Mouse (Mus musculus) heart, embryonic 10.5 days (tissue): ENCODE data around the gene Uqcc2. TPM values are rescaled to one million over a fixed set of nuclear protein-coding genes. Genes with fewer than 3 reads are reported as not detected.

Experiments
- DNase-seq: peaks from one replicate; pipeline ENCODE4 v3.0.0-alpha.2; 2017; ENCODE audit warnings: low spot score
- H3K27ac ChIP-seq: fragments of 300-500 bp; sonication (generic); 2 replicates; pipeline ENCODE4 v1.5.1; 2016; ENCODE audit warnings: mild to moderate bottlenecking
- H3K27me3 ChIP-seq: fragments of 300-500 bp; sonication (generic); 2 replicates; pipeline ENCODE4 v1.6.1; 2016; ENCODE audit warnings: mild to moderate bottlenecking; ENCODE audit not compliant: poor library complexity, insufficient read depth, severe bottlenecking
- H3K36me3 ChIP-seq: fragments of 300-500 bp; sonication (generic); 2 replicates; pipeline ENCODE4 v1.6.1; 2016; ENCODE audit warnings: mild to moderate bottlenecking, moderate library complexity
- H3K4me1 ChIP-seq: fragments of 300-500 bp; sonication (generic); 2 replicates; pipeline ENCODE4 v1.6.1; 2016; ENCODE audit warnings: mild to moderate bottlenecking
- H3K4me3 ChIP-seq: fragments of 300-500 bp; sonication (generic); 2 replicates; pipeline ENCODE4 v1.5.1; 2016; ENCODE audit warnings: mild to moderate bottlenecking, moderate library complexity
- H3K9me3 ChIP-seq: fragments of 300-500 bp; sonication (generic); 2 replicates; pipeline ENCODE4 v1.6.1; 2016; ENCODE audit warnings: mild to moderate bottlenecking, moderate library complexity
- WGBS: fragments of 180-500 bp; shearing (Covaris S2); methylation state at CpG from one replicate; pipeline ENCODE4 v1.1.7; 2016; 5-methylcytosine and 5-hydroxymethylcytosine counted together
- microRNA-seq: library from miRNA; unstranded; fragments of <30 nt; microRNA quantifications from one replicate; pipeline ENCODE4, GENCODE M21; 2017
- polyA plus RNA-seq: library from polyadenylated mRNA; unstranded; fragments of >200 nt; fragmentation: Nextera tagmentation; extraction: Ambion mirVana; gene quantifications from 2 replicates; pipeline ENCODE4 v1.2.1, GENCODE M21; 2016

Uqcc2 gene
- polyA plus RNA-seq, 1 experiment from 2014 or later, result 440 TPM

- H3K27me3 ChIP-seq, result no peaks in the 10 kb centered on the region
- H3K4me3 ChIP-seq, result no peak overlapping the region
- H3K9me3 ChIP-seq, result no peaks in the 10 kb centered on the region
- H3K4me1 ChIP-seq, result peaks cover 51% of the 10 kb centered on the region
- peak overlapping the region; percentile 56 for H3K27ac ChIP-seq
- WGBS, result 48% methylated on average over 9 of the region's 9 CpGs
- no peak for DNase-seq
- 0 out of 2 replicates have a peak, but pooled peaks cover 2% of the 10 kb centered on the region for H3K36me3 ChIP-seq
Observed at GRCm38 (mm10) chr17:27083601-27084000, 50.1 kb downstream of the Uqcc2 start.

- DNase-seq, result no peak
- peaks cover 47% of the 10 kb centered on the region for H3K4me1 ChIP-seq
- peaks cover 2% of the 10 kb centered on the region; the same call in 1 of the 2 replicates for H3K9me3 ChIP-seq
- H3K4me3 ChIP-seq, result no peak overlapping the region
- no peaks in the 10 kb centered on the region for H3K27me3 ChIP-seq
- H3K36me3 ChIP-seq, result 0 out of 2 replicates have a peak, but pooled peaks cover 2% of the 10 kb centered on the region
- H3K27ac ChIP-seq, result peak overlapping the region; percentile 56
- 39% methylated on average over 8 of the region's 8 CpGs for WGBS
Observed at GRCm38 (mm10) chr17:27082796-27083195, 50.9 kb downstream of the Uqcc2 start.

DNA sequence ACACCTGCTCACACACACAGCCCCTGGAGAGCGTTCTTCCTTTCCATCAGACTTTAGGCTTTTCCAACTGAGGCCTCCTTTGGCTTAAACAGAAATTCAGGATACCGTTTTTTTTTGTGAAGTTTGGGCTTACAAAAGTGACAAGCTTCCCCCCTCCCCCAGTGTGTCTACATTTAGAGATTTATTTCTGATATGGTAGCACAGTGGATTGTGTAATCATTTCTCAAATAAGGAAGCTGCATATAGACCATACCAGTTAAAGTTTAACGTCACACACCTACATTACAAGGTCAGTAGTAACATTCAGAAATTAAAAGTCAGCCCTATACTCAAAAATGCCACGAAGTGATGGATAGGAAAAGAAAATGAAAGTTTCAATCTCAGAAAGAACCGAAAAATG lies 51.8 kb downstream of the Uqcc2 start:
- DNase-seq, result no peak
- H3K36me3 ChIP-seq, result peaks cover 6% of the 10 kb centered on the region
- no peaks in the 10 kb centered on the region for H3K27me3 ChIP-seq
- 82% methylated on average over 5 of the region's 5 CpGs for WGBS
- no peak overlapping the region for H3K27ac ChIP-seq
- peaks cover 41% of the 10 kb centered on the region for H3K4me1 ChIP-seq
- no peak overlapping the region for H3K4me3 ChIP-seq
- H3K9me3 ChIP-seq, result peaks cover 5% of the 10 kb centered on the region; the same call in 1 of the 2 replicates

GRCm38 (mm10) chr17:27078499-27078898 lies 55.2 kb downstream of the Uqcc2 start:
- H3K27ac ChIP-seq, result no peak overlapping the region
- peaks cover 6% of the 10 kb centered on the region for H3K36me3 ChIP-seq
- peaks cover 52% of the 10 kb centered on the region for H3K4me1 ChIP-seq
- no peaks in the 10 kb centered on the region for H3K27me3 ChIP-seq
- no peak overlapping the region for H3K4me3 ChIP-seq
- peaks cover 5% of the 10 kb centered on the region; the same call in 1 of the 2 replicates for H3K9me3 ChIP-seq
- 61% methylated on average over 6 of the region's 6 CpGs for WGBS
- no peak for DNase-seq

- WGBS, result 81% methylated on average over 6 of the region's 6 CpGs
- Histone ChIP-seq H3K4me3 (no peak overlapping the region), H3K27ac (no peak overlapping the region), H3K4me1 (peaks cover 46% of the 10 kb centered on the region), H3K36me3 (peaks cover 6% of the 10 kb centered on the region), H3K9me3 (peaks cover 5% of the 10 kb centered on the region; the same call in 1 of the 2 replicates), H3K27me3 (no peaks in the 10 kb centered on the region)
- DNase-seq, result no peak
Observed at GRCm38 (mm10) chr17:27077920-27078319, 55.8 kb downstream of the Uqcc2 start.

DNA sequence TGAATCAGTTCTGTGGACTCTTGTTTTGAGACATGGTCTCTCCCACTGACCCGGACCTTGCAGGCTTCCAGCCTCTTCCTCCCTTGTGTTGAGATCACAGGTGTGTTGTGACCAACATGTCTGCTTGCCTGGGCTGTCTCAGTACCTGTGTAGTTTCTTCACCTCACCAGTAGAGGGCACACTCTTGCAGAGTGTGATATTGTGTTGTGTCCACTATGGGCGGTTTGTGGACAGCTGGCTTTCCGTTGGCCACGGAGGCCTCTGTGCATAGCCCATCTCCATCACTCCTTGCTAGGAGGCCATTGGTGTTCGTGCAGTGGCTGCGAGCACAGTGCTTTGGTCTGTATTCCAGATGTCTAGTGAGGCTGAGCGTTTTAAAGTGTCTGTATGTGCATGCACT lies 56.6 kb downstream of the Uqcc2 start:
- H3K9me3 ChIP-seq, result peaks cover 5% of the 10 kb centered on the region; the same call in 1 of the 2 replicates
- no peaks in the 10 kb centered on the region for H3K27me3 ChIP-seq
- WGBS, result 94% methylated on average over 7 of the region's 7 CpGs
- no peak overlapping the region for H3K4me3 ChIP-seq
- no peak for DNase-seq
- no peak overlapping the region for H3K27ac ChIP-seq
- peaks cover 6% of the 10 kb centered on the region for H3K36me3 ChIP-seq
- H3K4me1 ChIP-seq, result peaks cover 41% of the 10 kb centered on the region

DNA sequence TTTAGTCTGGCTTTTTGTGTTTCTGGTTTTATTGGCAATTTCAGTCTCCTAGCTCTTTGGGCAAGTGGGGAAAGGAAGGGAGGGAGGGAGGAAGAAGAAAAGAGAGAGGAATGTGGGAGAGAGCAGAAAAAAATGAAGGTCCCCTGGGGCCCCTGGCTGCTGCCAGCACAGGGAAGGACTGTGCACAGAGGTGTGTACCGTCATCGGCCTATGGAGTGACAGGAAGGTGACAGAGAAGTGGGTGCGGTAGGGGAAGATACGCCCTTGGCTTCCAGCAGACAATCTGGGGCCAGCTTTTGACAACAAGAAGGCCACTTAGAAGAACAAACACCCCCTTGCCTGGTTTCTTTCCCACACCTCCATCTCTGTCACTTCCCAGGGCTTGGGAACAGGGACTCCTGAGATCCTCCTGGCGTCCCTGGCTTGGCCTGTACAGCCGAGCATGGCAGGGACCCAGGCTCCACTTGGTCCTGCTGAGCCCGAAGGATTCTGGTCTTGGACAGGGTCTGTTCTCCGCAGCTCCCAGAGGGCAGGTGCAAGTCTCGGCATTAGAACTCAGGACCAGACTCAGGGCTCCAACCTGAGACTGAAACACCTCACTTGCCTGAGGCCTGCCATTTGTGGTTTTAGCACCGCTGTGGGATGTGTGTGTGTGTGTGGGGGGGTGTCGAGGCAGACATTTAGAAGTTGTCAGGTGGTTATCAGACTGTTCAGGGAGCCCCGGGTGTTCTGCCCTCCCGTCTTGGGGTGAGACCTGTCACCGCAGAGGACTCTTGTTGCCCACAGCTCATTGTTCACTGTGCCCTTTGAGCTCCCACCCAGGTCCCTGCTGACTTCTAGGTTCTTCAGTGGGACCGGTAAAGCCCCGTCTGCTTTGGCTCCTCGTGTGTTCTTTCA lies 58.6 kb downstream of the Uqcc2 start:
- peak overlapping the region; percentile 52 for H3K27ac ChIP-seq
- H3K4me1 ChIP-seq, result peaks cover 29% of the 10 kb centered on the region
- no peak for DNase-seq
- H3K4me3 ChIP-seq, result no peak overlapping the region
- WGBS, result 55% methylated on average over 17 of the region's 17 CpGs
- peaks cover 6% of the 10 kb centered on the region for H3K36me3 ChIP-seq
- no peaks in the 10 kb centered on the region for H3K27me3 ChIP-seq
- H3K9me3 ChIP-seq, result peaks cover 5% of the 10 kb centered on the region; the same call in 1 of the 2 replicates

GRCm38 (mm10) chr17:27074236-27074635 lies 59.5 kb downstream of the Uqcc2 start:
- 54% methylated on average over 6 of the region's 6 CpGs for WGBS
- Histone ChIP-seq H3K27ac (peak overlapping the region; percentile 65), H3K27me3 (no peaks in the 10 kb centered on the region), H3K4me3 (no peak overlapping the region), H3K4me1 (peaks cover 31% of the 10 kb centered on the region), H3K36me3 (peaks cover 6% of the 10 kb centered on the region), H3K9me3 (peaks cover 5% of the 10 kb centered on the region; the same call in 1 of the 2 replicates)
- no peak for DNase-seq

- no peak for DNase-seq
- Histone ChIP-seq H3K27ac (peak overlapping the region; percentile 65), H3K4me1 (peaks cover 32% of the 10 kb centered on the region), H3K9me3 (peaks cover 5% of the 10 kb centered on the region; the same call in 1 of the 2 replicates), H3K4me3 (no peak overlapping the region), H3K36me3 (peaks cover 6% of the 10 kb centered on the region), H3K27me3 (no peaks in the 10 kb centered on the region)
- 73% methylated on average over 9 of the region's 9 CpGs for WGBS
Observed at GRCm38 (mm10) chr17:27073778-27074177, 59.9 kb downstream of the Uqcc2 start.

DNA sequence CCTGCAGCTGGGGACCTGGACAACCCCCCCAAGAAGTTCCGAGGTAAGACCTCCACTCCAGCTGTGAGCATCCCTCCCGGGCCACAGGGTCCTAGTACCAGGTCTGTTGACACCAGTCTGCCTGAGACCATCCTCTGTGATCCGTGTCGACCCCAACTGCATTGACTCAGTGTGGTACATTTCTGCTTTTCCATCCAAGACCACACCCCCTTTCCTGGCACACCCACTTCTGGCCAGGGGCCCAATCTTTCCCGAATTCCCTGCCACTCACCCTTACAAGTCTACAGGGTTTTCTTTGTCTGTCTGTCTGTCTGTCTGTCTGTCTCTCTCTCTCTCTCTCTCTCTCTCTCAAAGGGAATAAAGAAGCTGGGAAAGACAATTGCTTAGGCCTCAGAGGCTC lies 60.6 kb downstream of the Uqcc2 start:
- H3K36me3 ChIP-seq, result peaks cover 6% of the 10 kb centered on the region
- H3K27me3 ChIP-seq, result no peaks in the 10 kb centered on the region
- peaks cover 5% of the 10 kb centered on the region; the same call in 1 of the 2 replicates for H3K9me3 ChIP-seq
- H3K4me3 ChIP-seq, result no peak overlapping the region
- H3K27ac ChIP-seq, result no peak overlapping the region
- WGBS, result 79% methylated on average over 5 of the region's 5 CpGs
- no peak for DNase-seq
- peaks cover 32% of the 10 kb centered on the region for H3K4me1 ChIP-seq

Small RNA genes within 50 kb of the gene (microRNA-seq; reads per million reads assigned to microRNA genes)
- gene Mir7677, result not detected

Other genes starting within 250 kb of the Uqcc2 start
- gene Kifc5b, start 216.8 kb downstream of the Uqcc2 start, polyA plus RNA-seq, result 6.7 and 8.3 TPM in 2 replicates
- gene Phf1, start 200.9 kb downstream of the Uqcc2 start, polyA plus RNA-seq, result 6.0 and 7.3 TPM in 2 replicates
- 155 and 167 TPM in 2 replicates for gene Cuta, start 194.3 kb downstream of the Uqcc2 start, polyA plus RNA-seq
- 0.86 and 1.6 TPM in 2 replicates for gene Syngap1, start 192.7 kb downstream of the Uqcc2 start, polyA plus RNA-seq
- gene Zbtb9, start 160.7 kb downstream of the Uqcc2 start, polyA plus RNA-seq, result 12.5 and 14.6 TPM in 2 replicates
- gene Bak1, start 104.9 kb downstream of the Uqcc2 start, polyA plus RNA-seq, result 4.0 and 6.8 TPM in 2 replicates
- gene Itpr3, start 76.6 kb downstream of the Uqcc2 start, polyA plus RNA-seq, result 2.9 TPM in 2 replicates
- gene Ip6k3, start 33.9 kb upstream of the Uqcc2 start, polyA plus RNA-seq, result 0.05 and 0.10 TPM in 2 replicates
- 11.1 and 14.4 TPM in 2 replicates for gene Lemd2, start 70.6 kb upstream of the Uqcc2 start, polyA plus RNA-seq